9 mouse cellular contexts compared by ENCODE assay signal in genomic region chr2:158595103-158595502, GRCm38 (mm10). TPM values are rescaled to one million over a fixed set of nuclear protein-coding genes. Genes with fewer than 3 reads are reported as not detected.
DNase-seq lines count a peak whose midpoint lies in the region; ATAC-seq and TF ChIP-seq lines count a peak whose summit lies in the region.
"Had no signal": no experiment of that assay in that cellular context is flagged by ENCODE, and none has a peak within 500 bp of the region (broad histone marks: within the 10 kb centered on the region; RNA-seq: fewer than 3 reads in every experiment).

No protein-coding gene starts in this region.

- H3K9ac ChIP-seq in midbrain, embryonic 13.5 days (replicated peaks): no peak overlapping the region; the same call in 1 of the 2 replicates

- no peaks in the 10 kb centered on the region for H3K9me3 ChIP-seq in G1E (replicated peaks)
- H3K9me3 ChIP-seq in midbrain, embryonic 13.5 days: no peaks in the 10 kb centered on the region

- H3K27me3 ChIP-seq in G1E (ENCODE audit: insufficient read depth, low read length): peaks cover 49% of the 10 kb centered on the region
- no peaks in the 10 kb centered on the region for H3K27me3 ChIP-seq in midbrain, embryonic 13.5 days

- no peaks in the 10 kb centered on the region for H3K36me3 ChIP-seq in G1E (replicated peaks)
- H3K36me3 ChIP-seq in midbrain, embryonic 13.5 days: no peaks in the 10 kb centered on the region

- H3K27ac ChIP-seq in midbrain, embryonic 13.5 days: peak overlapping the region; percentile 70

- no peak for TF ChIP-seq CTCF in G1E (IDR thresholded peaks at IDR 0.05; ENCODE audit: low read depth, low read length)

- under 1% methylated on average over 12 of the region's 12 CpGs for WGBS in midbrain, embryonic 13.5 days

- DNase-seq in cerebellum, adult 11 months: no peak
- no peak for DNase-seq in G1E (ENCODE audit: low spot score)
- DNase-seq in embryo, embryonic 11.5 days (ENCODE audit: low read depth, low spot score): peak; percentile 51
- DNase-seq in kidney, adult 11 months: peak; percentile 44
- DNase-seq in gastrocnemius, adult 18-20 months (ENCODE audit: low spot score): no peak

- H3K4me2 ChIP-seq in midbrain, embryonic 13.5 days (replicated peaks): peak overlapping the region; percentile 34

- H3K4me1 ChIP-seq in G1E (ENCODE audit: insufficient read depth, low read depth, low read length): peaks cover 19% of the 10 kb centered on the region
- H3K4me1 ChIP-seq in midbrain, embryonic 13.5 days (replicated peaks): peaks cover 56% of the 10 kb centered on the region

- no peak overlapping the region for H3K4me3 ChIP-seq in G1E (ENCODE audit: low read depth, low read length)
- peak overlapping the region; percentile 0; the same call in 1 of the 2 replicates for H3K4me3 ChIP-seq in midbrain, embryonic 13.5 days (replicated peaks)

- ATAC-seq in cerebellum, adult (ENCODE audit: insufficient number of reproducible peaks, low FRiP score, low TSS enrichment): peak; percentile 70; the same call in 1 of the 2 replicates
- peak; percentile 31; the same call in 1 of the 2 replicates for ATAC-seq in G1E (ENCODE audit: extremely low read depth, insufficient number of reproducible peaks, low FRiP score, poor library complexity, severe bottlenecking)
- peak; percentile 68 for ATAC-seq in midbrain, embryonic 13.5 days
- ATAC-seq in erythroid progenitor cell, adult 5-6 weeks (replicated peaks; ENCODE audit: low FRiP score, poor library complexity, severe bottlenecking): no peak

RNA-seq across cellular contexts. Expression of gene Slc32a1, which starts 15.5 kb away (rescaled TPM):
- not detected in 2 replicates for total RNA-seq in G1E (2014; fragmentation: Nextera tagmentation)
- total RNA-seq in G1E (2017): not detected in 2 replicates
- polyA plus RNA-seq in G1E (2012): 0.02 TPM in 1 of 2 replicates, not detected in the other
- 6.5 and 8.3 TPM in 2 replicates for polyA plus RNA-seq in midbrain, embryonic 13.5 days (2015; fragmentation: Nextera tagmentation; extraction: Ambion mirVana)
- not detected in 2 replicates for total RNA-seq in erythroid progenitor cell, adult 5-6 weeks (2015; ENCODE audit: low replicate concordance)
- total RNA-seq in erythroid progenitor cell, adult 5-6 weeks (2017; ENCODE audit: low replicate concordance): not detected in 2 replicates
- total RNA-seq in gastrocnemius, adult 18-20 months (2021): not detected
- polyA plus RNA-seq: small intestine, adult 2 months had no signal

RNA-seq across cellular contexts. Expression of gene Actr5, which starts 29.6 kb away (rescaled TPM):
- total RNA-seq in G1E (2014; fragmentation: Nextera tagmentation): 22.5 and 24.7 TPM in 2 replicates
- 20.2 and 22.5 TPM in 2 replicates for total RNA-seq in G1E (2017)
- polyA plus RNA-seq in G1E (2012): 18.2 and 19.7 TPM in 2 replicates
- 10.9 and 14.6 TPM in 2 replicates for polyA plus RNA-seq in midbrain, embryonic 13.5 days (2015; fragmentation: Nextera tagmentation; extraction: Ambion mirVana)
- 0.84 and 7.2 TPM in 2 replicates for total RNA-seq in erythroid progenitor cell, adult 5-6 weeks (2015; ENCODE audit: low replicate concordance)
- 4.2 and 6.2 TPM in 2 replicates for total RNA-seq in erythroid progenitor cell, adult 5-6 weeks (2017; ENCODE audit: low replicate concordance)
- total RNA-seq in gastrocnemius, adult 18-20 months (2021): 1 to 10 TPM; 3.8 to 4.0 TPM

Comparison
In these comparisons a context has a peak if more than half of its experiments do, and no peak if none do; other contexts are left out.
1. DNase-seq: peak in embryo, embryonic 11.5 days (single experiment) and kidney, adult 11 months (single experiment); none in cerebellum, adult 11 months (single experiment), G1E (single experiment) and gastrocnemius, adult 18-20 months (single experiment).